Mouse (Mus musculus) thymus, adult 2 months (tissue): ENCODE measurements around the gene Nme4. TPM values are rescaled to one million over a fixed set of nuclear protein-coding genes. Genes with fewer than 3 reads are reported as not detected.
A peak's percentile ranks its signal among the peaks of the same experiment; 100 is the strongest.

ENCODE experiments used
- DNase-seq: peaks from one replicate; pipeline ENCODE4 v3.0.0; 2021
- H3K27ac ChIP-seq: fragments of 200-500 bp; 2 replicates; pipeline ENCODE4 v1.5.1; 2012; ENCODE audit warnings: low read length, control low read depth; ENCODE audit not compliant: control insufficient read depth, insufficient read depth
- H3K27me3 ChIP-seq: fragments of 200-500 bp; 2 replicates; pipeline ENCODE4 v1.6.1; 2012; ENCODE audit warnings: mild to moderate bottlenecking, low read length, moderate library complexity, mixed read lengths; ENCODE audit not compliant: control insufficient read depth, insufficient read depth
- H3K36me3 ChIP-seq: fragments of 200-500 bp; 2 replicates; pipeline ENCODE4 v1.6.1; 2012; ENCODE audit warnings: mild to moderate bottlenecking, low read length, moderate library complexity; ENCODE audit not compliant: control insufficient read depth, insufficient read depth
- H3K4me1 ChIP-seq: fragments of 200-500 bp; replicated peaks from 2 replicates; pipeline ENCODE4 v1.6.1; 2012; ENCODE audit warnings: low read length; ENCODE audit not compliant: control insufficient read depth, insufficient read depth
- H3K4me3 ChIP-seq: fragments of 200-500 bp; 2 replicates; pipeline ENCODE4 v1.5.1; 2012; ENCODE audit warnings: mild to moderate bottlenecking, low read length, control low read depth, moderate library complexity; ENCODE audit not compliant: control insufficient read depth, insufficient read depth
- CTCF ChIP-seq: fragments of 200-500 bp; IDR thresholded peaks from 2 replicates; pipeline ENCODE4 v1.5.1; 2012; ENCODE audit warnings: mild to moderate bottlenecking, control low read depth, low read length, moderate library complexity, borderline replicate concordance; ENCODE audit not compliant: control insufficient read depth, poor library complexity, insufficient read depth; ENCODE audit errors: extremely low read depth
- POLR2A ChIP-seq: fragments of 200-500 bp; IDR thresholded peaks from 2 replicates; pipeline ENCODE4 v1.6.1; 2012; ENCODE audit warnings: mild to moderate bottlenecking, low read length, control low read depth, moderate library complexity; ENCODE audit not compliant: control insufficient read depth, poor library complexity, insufficient read depth; ENCODE audit errors: extremely low read depth
- WGBS: fragments of 180-500 bp; shearing (Covaris S2); methylation state at CpG from one replicate; pipeline ENCODE4 v1.1.7; 2018; 5-methylcytosine and 5-hydroxymethylcytosine counted together
- polyA plus RNA-seq: library from polyadenylated mRNA; depleted of rRNA; stranded (reverse); fragments of >200 nt; gene quantifications from 2 replicates; pipeline ENCODE4 v1.2.3, GENCODE M21; 2012

Gene Nme4
- polyA plus RNA-seq, 1 experiment: 30.9 TPM

DNA sequence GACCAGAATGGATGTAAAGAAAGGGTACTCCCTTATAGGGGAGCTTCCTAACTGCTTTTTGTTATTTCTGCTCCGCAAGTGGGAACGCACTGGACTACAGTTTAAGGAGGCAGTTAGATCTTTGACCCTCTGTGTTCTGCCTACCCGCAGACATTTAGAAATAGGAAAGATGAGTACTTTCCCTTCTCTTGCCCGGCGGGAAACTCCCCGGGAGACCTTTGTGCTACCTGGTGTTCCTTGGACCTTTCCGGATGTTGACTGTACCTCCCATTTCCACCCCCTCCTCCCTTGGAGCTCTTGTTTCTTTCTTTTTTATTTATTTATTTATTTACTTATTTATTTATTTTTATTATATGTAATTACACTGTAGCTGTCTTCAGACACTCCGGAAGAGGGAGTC lies 18.7 kb upstream of the Nme4 start:
- TF ChIP-seq CTCF (no peak), POLR2A (no peak)
- 35% methylated on average over 8 of the region's 8 CpGs for WGBS
- H3K27ac ChIP-seq: no peak overlapping the region
- DNase-seq: no peak
- H3K36me3 ChIP-seq: no peaks in the 10 kb centered on the region
- peak overlapping the region; percentile 84; the same call in 1 of the 2 replicates for H3K4me3 ChIP-seq
- H3K4me1 ChIP-seq: peaks cover 9% of the 10 kb centered on the region
- H3K27me3 ChIP-seq: no peaks in the 10 kb centered on the region

GRCm38 (mm10) chr17:26113181-26113948 lies 18.0 kb upstream of the Nme4 start, which contains the start of gene Tmem8:
Gene Tmem8, plus strand, starts transcription at chr17:26113299.
- Histone ChIP-seq H3K27ac (no peak within 1 kb of the TSS), H3K27me3 (no peaks in the 10 kb centered on the region), H3K36me3 (no peaks in the 10 kb centered on the region), H3K4me3 (peak within 1 kb of the TSS; percentile 84), H3K4me1 (peaks cover 9% of the 10 kb centered on the region)
- peak; percentile 81 for DNase-seq
- TF ChIP-seq CTCF (peak; percentile 70; the same call in 1 of the 2 replicates), POLR2A (no peak)
- WGBS: 2% methylated on average over 73 of the region's 75 CpGs

GRCm38 (mm10) chr17:26112751-26113150 lies 17.3 kb upstream of the Nme4 start:
- DNase-seq: no peak
- no peak for TF ChIP-seq CTCF
- no peak for TF ChIP-seq POLR2A
- Histone ChIP-seq H3K4me1 (peaks cover 9% of the 10 kb centered on the region), H3K27me3 (no peaks in the 10 kb centered on the region), H3K27ac (no peak overlapping the region), H3K36me3 (no peaks in the 10 kb centered on the region), H3K4me3 (peak overlapping the region; percentile 84)
- 13% methylated on average over 14 of the region's 14 CpGs for WGBS

DNA sequence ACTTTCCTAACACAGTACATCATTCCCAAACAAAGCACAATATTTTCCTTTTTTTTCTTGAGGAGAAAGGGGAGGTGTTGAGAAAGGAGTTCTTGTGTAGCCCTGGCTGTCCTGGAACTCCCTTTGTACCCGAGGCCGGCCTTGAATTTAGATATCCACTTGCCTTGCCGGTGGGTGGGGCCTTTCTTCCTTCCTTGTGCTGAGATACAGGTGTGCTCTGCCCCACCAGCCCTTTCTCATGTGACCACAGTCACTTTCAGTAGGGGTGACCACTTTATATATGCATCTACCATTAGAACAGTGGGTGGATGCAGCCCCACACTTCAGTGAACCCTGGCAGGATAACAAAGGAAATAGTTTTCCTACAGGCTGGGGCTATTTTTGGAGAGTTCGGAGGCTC lies 16.3 kb upstream of the Nme4 start:
- Histone ChIP-seq H3K27ac (no peak overlapping the region), H3K4me1 (peaks cover 9% of the 10 kb centered on the region), H3K36me3 (no peaks in the 10 kb centered on the region), H3K27me3 (no peaks in the 10 kb centered on the region), H3K4me3 (no peak overlapping the region)
- DNase-seq: no peak
- WGBS: 82% methylated on average over 4 of the region's 4 CpGs
- TF ChIP-seq POLR2A (no peak), CTCF (no peak)

DNA sequence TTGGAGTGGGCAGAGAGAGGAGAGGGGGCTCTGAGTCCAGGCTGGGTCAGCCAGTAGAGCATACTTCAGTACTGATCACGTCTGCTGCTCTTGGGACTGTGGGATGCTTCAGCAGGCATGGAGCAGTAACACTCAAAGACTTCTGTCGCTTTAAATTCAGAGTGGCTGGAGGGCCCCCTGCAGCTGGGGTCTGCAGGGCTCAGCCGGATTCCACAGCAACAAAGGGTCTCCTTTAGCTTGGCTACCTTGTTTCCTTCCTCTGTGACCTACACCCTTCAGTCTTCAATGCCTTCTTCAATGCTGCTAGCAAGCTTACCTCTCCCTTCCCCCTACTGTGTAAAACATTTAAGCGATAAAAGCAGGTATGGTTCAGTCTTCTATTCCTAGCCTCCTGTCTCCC lies 15.6 kb upstream of the Nme4 start:
- no peak for TF ChIP-seq CTCF
- TF ChIP-seq POLR2A: no peak
- 82% methylated on average over 4 of the region's 4 CpGs for WGBS

GRCm38 (mm10) chr17:26110156-26110555 lies 14.8 kb upstream of the Nme4 start:
- DNase-seq: no peak
- TF ChIP-seq POLR2A (no peak), CTCF (no peak)
- Histone ChIP-seq H3K4me1 (peaks cover 9% of the 10 kb centered on the region), H3K27me3 (no peaks in the 10 kb centered on the region), H3K27ac (no peak overlapping the region), H3K36me3 (no peaks in the 10 kb centered on the region), H3K4me3 (no peak overlapping the region)
- 68% methylated on average over 4 of the region's 4 CpGs for WGBS

More for the DNA sequence above, 15.6 kb upstream of the Nme4 start:
- Histone ChIP-seq H3K27me3 (no peaks in the 10 kb centered on the region), H3K4me1 (peaks cover 9% of the 10 kb centered on the region), H3K36me3 (no peaks in the 10 kb centered on the region), H3K27ac (no peak overlapping the region), H3K4me3 (no peak overlapping the region)
- DNase-seq: no peak

- H3K4me1 ChIP-seq: no peaks in the 10 kb centered on the region
- H3K27me3 ChIP-seq: no peaks in the 10 kb centered on the region
- no peak for DNase-seq
- TF ChIP-seq POLR2A (no peak), CTCF (no peak)
- WGBS: 50% methylated on average over 4 of the region's 4 CpGs
- no peaks in the 10 kb centered on the region for H3K36me3 ChIP-seq
- H3K27ac ChIP-seq: no peak overlapping the region
- H3K4me3 ChIP-seq: no peak overlapping the region
Measured at GRCm38 (mm10) chr17:26105619-26106018, 10.2 kb upstream of the Nme4 start.
